Mouse (Mus musculus) kidney, adult 9 months (tissue): ENCODE results near the gene C1qtnf9.

ENCODE experiments used
- DNase-seq: peaks from one replicate; pipeline ENCODE4 v3.0.0; 2022

Gene C1qtnf9

GRCm38 (mm10) chr14:60752892-60753800 lies 14.8 kb upstream of the C1qtnf9 start:
- DNase-seq = no peak

GRCm38 (mm10) chr14:60753801-60754126 lies 14.2 kb upstream of the C1qtnf9 start:
- no peak for DNase-seq

GRCm38 (mm10) chr14:60754656-60755055 lies 13.3 kb upstream of the C1qtnf9 start:
- peak; percentile 53 for DNase-seq

GRCm38 (mm10) chr14:60756271-60756670 lies 11.7 kb upstream of the C1qtnf9 start:
- DNase-seq = no peak

GRCm38 (mm10) chr14:60757265-60757664 lies 10.7 kb upstream of the C1qtnf9 start:
- DNase-seq = no peak

- DNase-seq = no peak
Observed at GRCm38 (mm10) chr14:60757722-60758121, 10.2 kb upstream of the C1qtnf9 start.

- no peak for DNase-seq
Observed at GRCm38 (mm10) chr14:60759097-60759496, 8.8 kb upstream of the C1qtnf9 start.

- no peak for DNase-seq
Observed at GRCm38 (mm10) chr14:60761801-60762200, 6.1 kb upstream of the C1qtnf9 start.

- no peak for DNase-seq
Observed at GRCm38 (mm10) chr14:60762754-60763153, 5.2 kb upstream of the C1qtnf9 start.

- DNase-seq = no peak
Observed at GRCm38 (mm10) chr14:60763746-60764145, 4.2 kb upstream of the C1qtnf9 start.

GRCm38 (mm10) chr14:60764526-60764925 lies 3.4 kb upstream of the C1qtnf9 start:
- DNase-seq = no peak

GRCm38 (mm10) chr14:60765025-60765424 lies 2.9 kb upstream of the C1qtnf9 start:
- no peak for DNase-seq

GRCm38 (mm10) chr14:60769340-60769739 lies 1.4 kb downstream of the C1qtnf9 start:
- no peak for DNase-seq

- no peak for DNase-seq
Observed at GRCm38 (mm10) chr14:60770594-60770993, 2.7 kb downstream of the C1qtnf9 start.

- DNase-seq = peak; percentile 73
Observed at GRCm38 (mm10) chr14:60771057-60771456, 3.1 kb downstream of the C1qtnf9 start.

GRCm38 (mm10) chr14:60773476-60773875 lies 5.5 kb downstream of the C1qtnf9 start:
- no peak for DNase-seq

- no peak for DNase-seq
Observed at GRCm38 (mm10) chr14:60776521-60776920, 8.6 kb downstream of the C1qtnf9 start.

GRCm38 (mm10) chr14:60777485-60777919 lies 9.6 kb downstream of the C1qtnf9 start:
- no peak for DNase-seq

GRCm38 (mm10) chr14:60779198-60779597 lies 11.3 kb downstream of the C1qtnf9 start:
- no peak for DNase-seq

- DNase-seq = no peak
Observed at GRCm38 (mm10) chr14:60782121-60782656, 14.3 kb downstream of the C1qtnf9 start.

- DNase-seq = no peak
Observed at GRCm38 (mm10) chr14:60783196-60783595, 15.3 kb downstream of the C1qtnf9 start.

- peak; percentile 89 for DNase-seq
Observed at GRCm38 (mm10) chr14:60784427-60785315, 16.7 kb downstream of the C1qtnf9 start, which contains the start of gene Mipep. Mipep (plus strand) TSS chr14:60784573.

GRCm38 (mm10) chr14:60790103-60790502 lies 22.2 kb downstream of the C1qtnf9 start:
- peak; percentile 67 for DNase-seq
